Mouse (Mus musculus): ENCODE results near the gene Tmem201.

GRCm38 (mm10) chr4:149763335-149763734, 25.5 kb upstream of the Tmem201 start:
- TF ChIP-seq CTCF (IDR thresholded peaks at IDR 0.05; ENCODE audit: control insufficient read depth, insufficient read depth, insufficient replicate concordance, low read depth, low read length) = no peak
- no peak for TF ChIP-seq POLR2A (IDR thresholded peaks at IDR 0.05; ENCODE audit: control insufficient read depth, low read depth, low read length)
